Mouse (Mus musculus) C2C12 (cell line): ENCODE measurements around the gene Cyth1.

Experiments
- CEBPB ChIP-seq: IDR thresholded peaks from one replicate; pipeline ENCODE4 v1.6.1; 2011; ENCODE audit warnings: low read depth, mild to moderate bottlenecking, control low read depth, moderate library complexity
- CTCF ChIP-seq: IDR thresholded peaks from one replicate; pipeline ENCODE4 v1.5.1; 2011; ENCODE audit not compliant: control insufficient read depth, insufficient read depth, insufficient read length
- FOSL1 ChIP-seq: IDR thresholded peaks from one replicate; pipeline ENCODE4 v1.8.0; 2011; ENCODE audit warnings: mild to moderate bottlenecking, low read length; ENCODE audit not compliant: poor library complexity, insufficient read depth, severe bottlenecking

- TF ChIP-seq CTCF (no peak), FOSL1 (no peak), CEBPB (no peak)
These were observed 65.6 kb downstream of the Cyth1 start for GRCm38 (mm10) chr11:118182768-118183167.
